Mouse (Mus musculus): ENCODE measurements around the gene Lpar2. TPM values are rescaled to one million over a fixed set of nuclear protein-coding genes. Genes with fewer than 3 reads are reported as not detected.

The Lpar2 gene
- polyA plus RNA-seq, 1 experiment: 0.08 TPM

DNA sequence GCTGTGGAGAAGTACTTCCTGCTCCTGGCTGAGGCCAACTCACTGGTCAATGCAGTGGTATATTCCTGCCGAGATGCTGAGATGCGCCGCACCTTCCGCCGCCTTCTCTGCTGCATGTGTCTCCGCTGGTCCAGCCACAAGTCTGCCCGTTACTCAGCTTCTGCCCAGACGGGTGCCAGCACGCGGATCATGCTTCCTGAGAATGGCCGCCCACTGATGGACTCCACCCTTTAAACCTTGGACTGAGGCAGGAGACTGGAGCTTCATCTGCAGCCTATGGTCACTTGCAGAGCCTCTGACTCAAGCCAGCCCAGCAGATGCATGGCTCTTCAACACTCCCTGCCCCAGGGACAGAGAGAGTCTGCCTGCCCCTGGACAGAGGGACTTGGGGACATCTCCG is 4.1 kb downstream of the Lpar2 start:
- Histone ChIP-seq H3K4me3 (replicated peaks) (no peak overlapping the region), H3K4me1 (peaks cover 34% of the 10 kb centered on the region)

DNA sequence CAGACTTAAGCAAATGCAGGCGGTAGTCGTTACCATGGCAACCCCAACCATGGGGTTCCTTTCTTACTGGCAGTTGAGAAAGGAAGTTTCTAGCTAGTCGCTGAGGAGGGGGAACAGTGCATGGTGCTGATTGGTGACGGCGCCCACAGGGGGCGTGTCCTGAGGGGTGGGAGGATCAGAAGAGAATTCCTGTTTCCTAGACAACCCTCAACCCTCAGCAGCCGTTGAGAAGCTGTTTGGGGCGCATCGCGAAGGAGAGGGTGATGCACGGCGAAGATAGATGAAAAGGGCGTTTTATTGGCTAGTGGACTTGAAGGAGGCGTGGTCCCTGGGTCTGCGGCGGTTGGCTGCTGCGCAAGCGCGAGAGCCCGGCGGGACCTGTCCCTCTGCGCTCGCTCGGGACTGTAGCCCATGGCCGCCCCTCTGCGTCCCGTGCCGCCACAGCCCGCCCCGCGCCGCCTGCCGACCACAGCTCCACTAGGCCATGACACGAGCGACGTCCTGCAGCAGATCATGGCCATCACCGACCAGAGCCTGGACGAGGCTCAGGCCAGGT is 10.1 kb downstream of the Lpar2 start, which contains the start of gene Pbx4:
TSS of gene Pbx4 (plus strand) at position 194 of the 556 bp plus-strand sequence.
- Histone ChIP-seq H3K27me3 (replicated peaks) (peaks cover 36% of the 10 kb centered on the region), H3K4me3 (replicated peaks) (peak within 1 kb of the TSS; percentile 93), H3K9me3 (no peaks in the 10 kb centered on the region), H3K36me3 (replicated peaks; ENCODE audit: low read length) (no peaks in the 10 kb centered on the region), H3K4me1 (peaks cover 22% of the 10 kb centered on the region)
- TF ChIP-seq GATA1 (IDR thresholded peaks at IDR 0.05; ENCODE audit: borderline replicate concordance, low read length): no peak
- no peak for TF ChIP-seq FLI1 (IDR thresholded peaks at IDR 0.05; ENCODE audit: low read length)

More for the DNA sequence above, 4.1 kb downstream of the Lpar2 start:
- TF ChIP-seq GATA1 (IDR thresholded peaks at IDR 0.05; ENCODE audit: borderline replicate concordance, low read length): no peak
- no peak for TF ChIP-seq FLI1 (IDR thresholded peaks at IDR 0.05; ENCODE audit: low read length)
- H3K36me3 ChIP-seq (replicated peaks; ENCODE audit: low read length): no peaks in the 10 kb centered on the region
- H3K9me3 ChIP-seq: no peaks in the 10 kb centered on the region
- H3K27me3 ChIP-seq (replicated peaks): peaks cover 42% of the 10 kb centered on the region

DNA sequence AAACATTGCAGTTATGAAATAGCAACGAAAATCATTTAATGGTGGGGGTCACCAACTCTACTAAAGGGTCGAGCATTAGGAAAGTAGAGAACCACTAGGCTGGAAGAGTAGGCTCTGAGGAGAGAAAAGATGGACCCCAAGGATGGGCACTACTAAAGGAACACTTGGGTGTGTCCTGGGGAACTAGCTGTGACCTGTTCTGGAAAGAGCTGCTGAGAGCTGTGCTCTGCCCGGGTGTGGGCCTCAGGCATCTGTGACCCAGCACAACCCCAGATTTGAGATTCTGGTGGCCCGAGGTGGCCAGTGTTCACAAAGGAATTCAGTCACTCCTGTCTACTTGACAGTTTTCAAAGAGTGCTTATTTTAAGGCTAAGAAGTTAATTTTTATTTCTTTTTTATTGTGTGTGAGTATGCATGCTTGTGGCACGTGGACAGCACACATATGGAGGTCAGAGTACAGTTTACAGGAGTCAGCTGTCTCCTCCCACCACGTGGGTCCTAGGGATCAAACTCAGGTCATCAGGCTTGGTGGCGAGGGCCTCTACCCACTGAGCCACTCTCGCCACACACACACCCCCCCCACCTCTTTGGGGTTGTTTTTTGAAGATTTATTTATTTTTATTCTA is 14.9 kb downstream of the Lpar2 start:
- Histone ChIP-seq H3K4me3 (replicated peaks) (no peak overlapping the region), H3K9me3 (no peaks in the 10 kb centered on the region), H3K36me3 (replicated peaks; ENCODE audit: low read length) (no peaks in the 10 kb centered on the region), H3K4me1 (peaks cover 16% of the 10 kb centered on the region), H3K27me3 (replicated peaks) (peaks cover 41% of the 10 kb centered on the region)
- no peak for TF ChIP-seq FLI1 (IDR thresholded peaks at IDR 0.05; ENCODE audit: low read length)
- TF ChIP-seq GATA1 (IDR thresholded peaks at IDR 0.05; ENCODE audit: borderline replicate concordance, low read length): no peak

DNA sequence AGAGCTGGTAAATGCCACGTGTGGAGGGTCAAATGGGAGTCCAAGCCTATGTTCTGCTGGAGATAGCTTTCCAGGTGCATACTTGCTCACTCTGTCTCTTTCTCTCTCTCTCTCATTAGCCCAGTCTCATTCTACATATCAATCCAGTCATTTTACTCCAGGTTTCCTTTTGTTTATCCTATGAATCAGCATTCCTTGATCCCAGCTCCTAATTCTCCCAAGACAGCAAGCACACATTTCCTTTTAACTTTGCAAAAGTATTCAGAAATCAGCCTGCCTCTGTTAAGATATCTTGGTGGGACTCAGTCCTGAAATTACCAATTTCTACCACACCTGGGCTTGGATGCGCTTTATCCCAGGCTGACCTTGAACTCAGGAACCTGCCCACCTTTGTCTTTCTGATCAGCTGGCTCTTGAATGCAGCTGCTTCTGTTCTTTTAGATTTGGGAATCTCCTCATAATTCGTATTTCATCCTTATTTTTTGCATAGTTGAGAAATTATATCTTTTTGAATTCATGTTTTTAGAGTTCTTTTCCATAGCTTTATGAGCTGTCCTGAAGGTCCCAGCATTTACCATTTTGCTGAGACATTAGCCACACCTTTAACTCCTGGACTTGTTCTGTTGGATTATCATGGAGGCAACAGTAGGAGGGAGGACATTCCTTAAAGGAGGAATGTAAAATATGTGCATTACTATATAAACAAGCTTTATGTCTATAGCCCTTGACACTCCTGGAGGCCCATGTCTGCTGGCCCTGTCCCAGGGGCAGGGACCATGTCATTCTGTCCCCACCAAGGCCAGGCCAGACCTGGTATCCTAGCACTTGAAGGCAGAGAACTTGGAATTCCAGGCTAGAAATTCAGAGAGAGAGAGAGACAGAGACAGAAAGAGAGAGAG is 25.2 kb downstream of the Lpar2 start:
- peaks cover 5% of the 10 kb centered on the region; the same call in 1 of the 2 replicates for H3K9me3 ChIP-seq
- H3K27me3 ChIP-seq (replicated peaks): peaks cover 22% of the 10 kb centered on the region
- TF ChIP-seq FLI1 (IDR thresholded peaks at IDR 0.05; ENCODE audit: low read length) (no peak), GATA1 (IDR thresholded peaks at IDR 0.05; ENCODE audit: borderline replicate concordance, low read length) (no peak)
- peaks cover 29% of the 10 kb centered on the region for H3K4me1 ChIP-seq
- H3K36me3 ChIP-seq (replicated peaks; ENCODE audit: low read length): no peaks in the 10 kb centered on the region
- no peak overlapping the region for H3K4me3 ChIP-seq (replicated peaks)

DNA sequence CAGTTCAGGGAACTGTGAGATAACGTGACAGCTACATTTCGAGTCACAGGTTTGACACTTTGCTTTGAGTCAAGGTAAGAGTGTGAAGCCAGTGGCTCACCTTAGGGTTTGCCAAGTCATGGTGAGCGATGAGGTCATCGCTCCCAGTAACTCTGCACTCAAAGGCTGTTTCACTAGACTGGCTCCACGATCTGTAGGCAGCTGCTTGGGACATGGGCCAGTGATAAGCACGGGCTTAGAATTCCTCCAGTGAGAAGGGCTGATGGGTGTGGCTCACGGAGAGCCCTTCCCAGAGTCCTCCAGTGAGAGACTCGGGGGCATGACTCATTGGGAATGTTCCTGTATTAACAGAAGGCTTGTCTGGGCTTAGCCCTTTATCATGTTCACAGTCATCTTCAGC is 26.7 kb downstream of the Lpar2 start:
- no peak for TF ChIP-seq FLI1 (IDR thresholded peaks at IDR 0.05; ENCODE audit: low read length)
- no peak for TF ChIP-seq GATA1 (IDR thresholded peaks at IDR 0.05; ENCODE audit: borderline replicate concordance, low read length)
- Histone ChIP-seq H3K4me1 (peaks cover 29% of the 10 kb centered on the region), H3K36me3 (replicated peaks; ENCODE audit: low read length) (no peaks in the 10 kb centered on the region), H3K4me3 (replicated peaks) (no peak overlapping the region), H3K9me3 (peaks cover 5% of the 10 kb centered on the region; the same call in 1 of the 2 replicates), H3K27me3 (replicated peaks) (peaks cover 22% of the 10 kb centered on the region)

DNA sequence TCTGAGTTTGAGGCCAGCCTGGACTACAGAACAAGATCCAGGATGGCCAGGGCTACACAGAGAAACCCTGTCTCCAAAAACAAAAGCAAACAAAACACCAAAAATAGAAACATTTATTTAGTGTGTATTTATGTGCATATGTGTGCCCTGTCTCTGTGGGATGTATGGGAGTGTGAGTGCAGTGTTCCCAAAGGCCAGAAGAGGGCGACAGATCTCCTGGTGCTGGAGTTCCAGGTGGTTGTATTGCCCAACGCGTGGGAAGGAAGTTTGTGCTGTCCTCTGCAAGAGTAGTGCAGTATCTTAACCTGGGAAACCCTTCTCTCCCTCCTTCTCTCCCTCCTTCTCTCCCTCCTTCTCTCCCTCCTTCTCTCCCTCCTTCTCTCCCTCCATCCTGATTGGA is 27.7 kb downstream of the Lpar2 start:
- no peak overlapping the region for H3K4me3 ChIP-seq (replicated peaks)
- H3K36me3 ChIP-seq (replicated peaks; ENCODE audit: low read length): no peaks in the 10 kb centered on the region
- peaks cover 5% of the 10 kb centered on the region; the same call in 1 of the 2 replicates for H3K9me3 ChIP-seq
- H3K27me3 ChIP-seq (replicated peaks): peaks cover 20% of the 10 kb centered on the region
- TF ChIP-seq FLI1 (IDR thresholded peaks at IDR 0.05; ENCODE audit: low read length): no peak
- no peak for TF ChIP-seq GATA1 (IDR thresholded peaks at IDR 0.05; ENCODE audit: borderline replicate concordance, low read length)
- peaks cover 23% of the 10 kb centered on the region for H3K4me1 ChIP-seq

DNA sequence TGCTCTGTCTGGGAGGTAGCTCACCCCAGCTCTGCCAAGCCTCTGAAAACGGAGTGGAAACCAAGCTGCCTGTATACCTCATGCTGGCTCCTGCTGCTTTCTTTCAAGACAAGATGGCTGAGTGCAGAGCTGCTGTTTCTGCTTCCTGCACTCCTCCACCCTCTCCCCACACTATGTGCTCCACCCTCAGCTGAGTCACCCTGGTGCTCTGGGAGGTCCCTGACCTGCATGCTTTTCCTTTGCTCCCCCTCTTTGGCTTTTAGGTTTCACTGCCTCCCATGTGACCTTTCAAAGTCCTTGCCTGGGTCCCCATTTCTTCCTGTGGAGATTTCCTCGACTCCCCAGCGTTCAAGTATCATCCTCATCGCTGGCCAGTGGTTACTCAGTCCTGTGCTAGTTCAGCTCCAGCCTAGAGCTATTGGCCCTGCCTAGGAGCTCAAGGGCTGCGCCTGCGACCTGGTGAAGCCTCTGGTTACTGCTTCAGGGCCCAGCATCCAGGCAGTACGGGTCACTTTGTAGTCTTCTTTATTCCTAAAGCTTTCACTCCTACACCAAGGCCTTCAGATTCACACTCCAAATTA is 28.8 kb downstream of the Lpar2 start:
- no peak for TF ChIP-seq GATA1 (IDR thresholded peaks at IDR 0.05; ENCODE audit: borderline replicate concordance, low read length)
- TF ChIP-seq FLI1 (IDR thresholded peaks at IDR 0.05; ENCODE audit: low read length): no peak
- H3K4me1 ChIP-seq: peaks cover 20% of the 10 kb centered on the region
- peak overlapping the region; percentile 1 for H3K4me3 ChIP-seq (replicated peaks)
- H3K36me3 ChIP-seq (replicated peaks; ENCODE audit: low read length): no peaks in the 10 kb centered on the region
- peaks cover 5% of the 10 kb centered on the region; the same call in 1 of the 2 replicates for H3K9me3 ChIP-seq
- H3K27me3 ChIP-seq (replicated peaks): peaks cover 22% of the 10 kb centered on the region

DNA sequence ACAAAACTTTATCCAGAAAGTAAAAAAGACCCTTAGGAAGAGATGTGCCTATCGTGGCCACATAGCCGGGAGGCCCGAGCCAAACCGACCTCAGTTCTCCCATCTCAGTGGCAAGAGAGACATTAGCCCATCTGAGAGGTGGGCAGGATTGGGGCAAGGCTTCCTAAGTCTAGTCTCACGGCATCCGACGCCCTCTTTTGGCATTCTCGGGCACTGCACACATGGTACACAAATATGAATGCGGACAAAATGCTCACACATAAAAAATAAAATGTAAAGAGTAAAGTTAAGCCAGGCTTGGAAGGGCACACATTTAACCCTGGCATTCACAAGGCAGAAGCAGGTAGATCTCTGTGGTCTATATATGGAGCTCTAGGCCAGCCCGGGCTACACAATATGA is 31.6 kb downstream of the Lpar2 start:
- no peak for TF ChIP-seq GATA1 (IDR thresholded peaks at IDR 0.05; ENCODE audit: borderline replicate concordance, low read length)
- TF ChIP-seq FLI1 (IDR thresholded peaks at IDR 0.05; ENCODE audit: low read length): no peak

DNA sequence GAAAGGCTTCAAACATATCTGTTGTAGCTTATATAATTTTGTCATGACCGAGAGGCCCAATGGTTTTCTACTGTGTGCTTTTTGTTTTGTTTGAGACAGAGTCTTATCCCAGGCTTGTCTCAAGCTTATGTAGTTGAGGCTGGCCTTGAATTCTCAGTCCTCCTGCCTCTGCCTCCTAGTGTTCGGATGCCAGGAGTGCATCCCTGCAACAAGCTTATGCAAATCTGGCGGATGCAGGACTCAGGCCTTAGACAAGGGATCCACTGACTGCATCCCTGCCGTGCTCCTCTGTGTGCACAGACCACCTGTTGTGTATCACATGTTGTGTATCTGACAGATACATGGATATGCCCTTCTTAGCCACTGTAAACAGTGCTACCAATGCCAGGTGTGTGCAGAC is 38.6 kb downstream of the Lpar2 start:
- peaks cover 19% of the 10 kb centered on the region for H3K4me1 ChIP-seq
- no peak overlapping the region for H3K4me3 ChIP-seq (replicated peaks)
- H3K9me3 ChIP-seq: no peaks in the 10 kb centered on the region
- H3K36me3 ChIP-seq (replicated peaks; ENCODE audit: low read length): no peaks in the 10 kb centered on the region
- peaks cover 33% of the 10 kb centered on the region for H3K27me3 ChIP-seq (replicated peaks)
- no peak for TF ChIP-seq FLI1 (IDR thresholded peaks at IDR 0.05; ENCODE audit: low read length)
- no peak for TF ChIP-seq GATA1 (IDR thresholded peaks at IDR 0.05; ENCODE audit: borderline replicate concordance, low read length)

More for the DNA sequence above, 31.6 kb downstream of the Lpar2 start:
- Histone ChIP-seq H3K4me1 (peaks cover 26% of the 10 kb centered on the region), H3K27me3 (replicated peaks) (peaks cover 21% of the 10 kb centered on the region), H3K4me3 (replicated peaks) (no peak overlapping the region), H3K36me3 (replicated peaks; ENCODE audit: low read length) (no peaks in the 10 kb centered on the region), H3K9me3 (peaks cover 5% of the 10 kb centered on the region; the same call in 1 of the 2 replicates)

Data from megakaryocyte, embryonic 14.5 days (primary cell).